Mouse (Mus musculus): Measurements from ENCODE around the gene Tcaf2. TPM values are rescaled to one million over a fixed set of nuclear protein-coding genes. Genes with fewer than 3 reads are reported as not detected.
A peak's percentile ranks its signal among the peaks of the same experiment; 100 is the strongest.

Tcaf2 gene
- polyA plus RNA-seq, 1 experiment from 2014 or later: 6.4 TPM

- WGBS: 76% methylated on average over 4 of the region's 4 CpGs
Measured at GRCm38 (mm10) chr6:42631395-42631794, 13.7 kb downstream of the Tcaf2 start.

GRCm38 (mm10) chr6:42616904-42617303 is 28.1 kb downstream of the Tcaf2 start:
- WGBS: 68% methylated on average over 2 of the region's 2 CpGs
- H3K4me1 ChIP-seq: no peaks in the 10 kb centered on the region
- H3K27me3 ChIP-seq: no peaks in the 10 kb centered on the region
- no peak overlapping the region for H3K4me2 ChIP-seq (replicated peaks)
- no peak overlapping the region for H3K4me3 ChIP-seq (replicated peaks)
- no peak overlapping the region for H3K9ac ChIP-seq
- H3K36me3 ChIP-seq: no peaks in the 10 kb centered on the region
- no peaks in the 10 kb centered on the region for H3K9me3 ChIP-seq (replicated peaks)
- no peak overlapping the region for H3K27ac ChIP-seq (replicated peaks)
- no peak for ATAC-seq (ENCODE audit: insufficient number of reproducible peaks, low FRiP score, low TSS enrichment, low read depth)

More at GRCm38 (mm10) chr6:42631395-42631794, 13.7 kb downstream of the Tcaf2 start:
- Histone ChIP-seq H3K27ac (replicated peaks) (no peak overlapping the region), H3K4me2 (replicated peaks) (no peak overlapping the region), H3K9me3 (replicated peaks) (no peaks in the 10 kb centered on the region), H3K4me1 (no peaks in the 10 kb centered on the region), H3K4me3 (replicated peaks) (no peak overlapping the region), H3K36me3 (no peaks in the 10 kb centered on the region), H3K27me3 (no peaks in the 10 kb centered on the region), H3K9ac (no peak overlapping the region)
- ATAC-seq (ENCODE audit: insufficient number of reproducible peaks, low FRiP score, low TSS enrichment, low read depth): no peak

- no peaks in the 10 kb centered on the region for H3K9me3 ChIP-seq (replicated peaks)
- no peaks in the 10 kb centered on the region for H3K27me3 ChIP-seq
- no peak for ATAC-seq (ENCODE audit: insufficient number of reproducible peaks, low FRiP score, low TSS enrichment, low read depth)
- no peaks in the 10 kb centered on the region for H3K4me1 ChIP-seq
- no peak overlapping the region for H3K9ac ChIP-seq
- H3K4me3 ChIP-seq (replicated peaks): no peak overlapping the region
- H3K36me3 ChIP-seq: no peaks in the 10 kb centered on the region
- no peak overlapping the region for H3K27ac ChIP-seq (replicated peaks)
- H3K4me2 ChIP-seq (replicated peaks): no peak overlapping the region
Measured at GRCm38 (mm10) chr6:42612218-42612617, 32.8 kb downstream of the Tcaf2 start.

GRCm38 (mm10) chr6:42610954-42611522 is 34.0 kb downstream of the Tcaf2 start:
- Histone ChIP-seq H3K36me3 (no peaks in the 10 kb centered on the region), H3K9ac (no peak overlapping the region), H3K9me3 (replicated peaks) (no peaks in the 10 kb centered on the region), H3K4me3 (replicated peaks) (no peak overlapping the region), H3K4me1 (no peaks in the 10 kb centered on the region), H3K4me2 (replicated peaks) (no peak overlapping the region), H3K27me3 (no peaks in the 10 kb centered on the region), H3K27ac (replicated peaks) (no peak overlapping the region)
- ATAC-seq (ENCODE audit: insufficient number of reproducible peaks, low FRiP score, low TSS enrichment, low read depth): no peak
- WGBS: 54% methylated on average over 4 of the region's 4 CpGs

- no peak for ATAC-seq (ENCODE audit: insufficient number of reproducible peaks, low FRiP score, low TSS enrichment, low read depth)
- Histone ChIP-seq H3K27ac (replicated peaks) (no peak within 1 kb of the TSS), H3K27me3 (no peaks in the 10 kb centered on the region), H3K4me3 (replicated peaks) (no peak within 1 kb of the TSS), H3K4me2 (replicated peaks) (no peak within 1 kb of the TSS), H3K4me1 (no peaks in the 10 kb centered on the region), H3K9me3 (replicated peaks) (no peaks in the 10 kb centered on the region), H3K36me3 (no peaks in the 10 kb centered on the region), H3K9ac (no peak within 1 kb of the TSS)
- 63% methylated on average over 4 of the region's 4 CpGs for WGBS
Measured at GRCm38 (mm10) chr6:42597592-42597991, 47.5 kb downstream of the Tcaf2 start, which contains the start of gene Tcaf3. TSS of gene Tcaf3 (minus strand) at chr6:42597692.

GRCm38 (mm10) chr6:42593138-42593882 is 51.7 kb downstream of the Tcaf2 start:
- no peak overlapping the region for H3K4me3 ChIP-seq (replicated peaks)
- H3K27ac ChIP-seq (replicated peaks): no peak overlapping the region
- no peak overlapping the region for H3K9ac ChIP-seq
- H3K9me3 ChIP-seq (replicated peaks): no peaks in the 10 kb centered on the region
- ATAC-seq (ENCODE audit: insufficient number of reproducible peaks, low FRiP score, low TSS enrichment, low read depth): no peak
- 79% methylated on average over 17 of the region's 17 CpGs for WGBS
- no peak overlapping the region for H3K4me2 ChIP-seq (replicated peaks)
- H3K36me3 ChIP-seq: no peaks in the 10 kb centered on the region
- no peaks in the 10 kb centered on the region for H3K4me1 ChIP-seq
- no peaks in the 10 kb centered on the region for H3K27me3 ChIP-seq

- Histone ChIP-seq H3K4me3 (replicated peaks) (no peak overlapping the region), H3K4me1 (peaks cover 4% of the 10 kb centered on the region), H3K4me2 (replicated peaks) (no peak overlapping the region), H3K27ac (replicated peaks) (no peak overlapping the region), H3K36me3 (no peaks in the 10 kb centered on the region), H3K27me3 (no peaks in the 10 kb centered on the region), H3K9ac (no peak overlapping the region), H3K9me3 (replicated peaks) (no peaks in the 10 kb centered on the region)
- ATAC-seq (ENCODE audit: insufficient number of reproducible peaks, low FRiP score, low TSS enrichment, low read depth): no peak
- 81% methylated on average over 5 of the region's 5 CpGs for WGBS
Measured at GRCm38 (mm10) chr6:42586569-42586968, 58.5 kb downstream of the Tcaf2 start.

GRCm38 (mm10) chr6:42583488-42583872 is 61.6 kb downstream of the Tcaf2 start:
- Histone ChIP-seq H3K9me3 (replicated peaks) (no peaks in the 10 kb centered on the region), H3K36me3 (no peaks in the 10 kb centered on the region), H3K4me1 (peaks cover 4% of the 10 kb centered on the region), H3K27me3 (no peaks in the 10 kb centered on the region), H3K4me3 (replicated peaks) (no peak overlapping the region), H3K4me2 (replicated peaks) (peak overlapping the region; percentile 34), H3K27ac (replicated peaks) (no peak overlapping the region), H3K9ac (no peak overlapping the region)
- WGBS: 1% methylated on average over 7 of the region's 7 CpGs
- no peak for ATAC-seq (ENCODE audit: insufficient number of reproducible peaks, low FRiP score, low TSS enrichment, low read depth)

- WGBS: 49% methylated on average over 9 of the region's 9 CpGs
- H3K4me3 ChIP-seq (replicated peaks): no peak overlapping the region
- no peak for ATAC-seq (ENCODE audit: insufficient number of reproducible peaks, low FRiP score, low TSS enrichment, low read depth)
- no peaks in the 10 kb centered on the region for H3K27me3 ChIP-seq
- H3K4me2 ChIP-seq (replicated peaks): peak overlapping the region; percentile 34
- H3K4me1 ChIP-seq: peaks cover 4% of the 10 kb centered on the region
- H3K9me3 ChIP-seq (replicated peaks): no peaks in the 10 kb centered on the region
- no peak overlapping the region for H3K27ac ChIP-seq (replicated peaks)
- no peak overlapping the region for H3K9ac ChIP-seq
- H3K36me3 ChIP-seq: no peaks in the 10 kb centered on the region
Measured at GRCm38 (mm10) chr6:42582741-42583487, 62.1 kb downstream of the Tcaf2 start.

- Histone ChIP-seq H3K9me3 (replicated peaks) (no peaks in the 10 kb centered on the region), H3K36me3 (no peaks in the 10 kb centered on the region), H3K4me1 (peaks cover 4% of the 10 kb centered on the region), H3K27ac (replicated peaks) (no peak overlapping the region), H3K4me2 (replicated peaks) (no peak overlapping the region), H3K27me3 (no peaks in the 10 kb centered on the region), H3K9ac (no peak overlapping the region), H3K4me3 (replicated peaks) (no peak overlapping the region)
- no peak for ATAC-seq (ENCODE audit: insufficient number of reproducible peaks, low FRiP score, low TSS enrichment, low read depth)
- WGBS: 72% methylated on average over 4 of the region's 4 CpGs
Measured at GRCm38 (mm10) chr6:42578678-42579077, 66.4 kb downstream of the Tcaf2 start.

GRCm38 (mm10) chr6:42577433-42577832 is 67.6 kb downstream of the Tcaf2 start:
- no peaks in the 10 kb centered on the region for H3K36me3 ChIP-seq
- no peak overlapping the region for H3K27ac ChIP-seq (replicated peaks)
- WGBS: 96% methylated on average over 2 of the region's 2 CpGs
- H3K4me3 ChIP-seq (replicated peaks): no peak overlapping the region
- no peak overlapping the region for H3K4me2 ChIP-seq (replicated peaks)
- H3K9ac ChIP-seq: no peak overlapping the region
- no peaks in the 10 kb centered on the region for H3K4me1 ChIP-seq
- ATAC-seq (ENCODE audit: insufficient number of reproducible peaks, low FRiP score, low TSS enrichment, low read depth): no peak
- no peaks in the 10 kb centered on the region for H3K27me3 ChIP-seq
- H3K9me3 ChIP-seq (replicated peaks): no peaks in the 10 kb centered on the region

Data from embryonic facial prominence, embryonic 15.5 days (tissue).